ENCODE assay signal across 8 mouse cellular contexts in genomic region chr16:20185368-20185767, GRCm38 (mm10). TPM values are rescaled to one million over a fixed set of nuclear protein-coding genes. Genes with fewer than 3 reads are reported as not detected.
A peak's percentile ranks its signal among the peaks of the same experiment; 100 is the strongest.
DNase-seq lines count a peak whose midpoint lies in the region; ATAC-seq and TF ChIP-seq lines count a peak whose summit lies in the region.
"Had no signal": no experiment of that assay in that cellular context is flagged by ENCODE, and none has a peak within 500 bp of the region (broad histone marks: within the 10 kb centered on the region; RNA-seq: fewer than 3 reads in every experiment).

No protein-coding gene starts in this region.

- in situ Hi-C loops in ES-E14 (cut with MboI; ENCODE audit: low sequenced_read_pairs in 2 of 2, unreplicated experiment in 2 of 2): no loop called here

- H3K27me3 ChIP-seq in kidney, embryonic 16.5 days (ENCODE audit: insufficient read depth, low read length): no peaks in the 10 kb centered on the region
- H3K27me3 ChIP-seq: limb, embryonic 15.5 days had no signal

- no peak overlapping the region for H3K4me2 ChIP-seq in kidney, embryonic 16.5 days (replicated peaks; ENCODE audit: low read depth, low read length)
- H3K4me2 ChIP-seq: limb, embryonic 15.5 days had no signal

- no peak overlapping the region for H3K27ac ChIP-seq in kidney, embryonic 16.5 days (ENCODE audit: low read length)
- no peak overlapping the region for H3K27ac ChIP-seq in ES-E14 (ENCODE audit: insufficient read depth, low read depth, low read length, poor library complexity, severe bottlenecking)
- H3K27ac ChIP-seq: limb, embryonic 15.5 days had no signal

- intact Hi-C loops in left cerebral cortex, postnatal 10 days (cut with DNase I): loop anchor here (10.0 kb wide), 1 partner anchor 461 kb away; no protein-coding TSS in a partner anchor

- no peak for ATAC-seq in kidney, embryonic 16.5 days (ENCODE audit: low FRiP score, low TSS enrichment)

- DNase-seq in kidney, postnatal 14 days: peak; percentile 18
- DNase-seq in CD4-positive helper T cell, adult 2 months (ENCODE audit: low read depth, low spot score): peak; percentile 39
- DNase-seq in ES-E14 (ENCODE audit: low read depth, low spot score): peak; percentile 28
- peak; percentile 65 for DNase-seq in induced T-regulatory cell, adult 2 months (ENCODE audit: low read depth)
- DNase-seq in testis, postnatal 10 days (ENCODE audit: low spot score): no peak
- DNase-seq in left cerebral cortex, postnatal 10 days (ENCODE audit: extremely low spot score in 1 of 2, low spot score in 2 of 2): no peak

- 62% methylated on average over 2 of the region's 2 CpGs for WGBS in kidney, embryonic 16.5 days

- H3K9me3 ChIP-seq in kidney, embryonic 16.5 days (ENCODE audit: low read length): no peaks in the 10 kb centered on the region
- no peaks in the 10 kb centered on the region for H3K9me3 ChIP-seq in ES-E14 (ENCODE audit: control insufficient read depth, insufficient read depth, low read depth, low read length)
- H3K9me3 ChIP-seq: limb, embryonic 15.5 days had no signal

- H3K4me3 ChIP-seq in kidney, embryonic 16.5 days (ENCODE audit: low read length): no peak overlapping the region
- H3K4me3 ChIP-seq in ES-E14 (ENCODE audit: insufficient read depth in 1 of 2, low read depth in 1 of 2, low read length in 2 of 2, poor library complexity in 1 of 2, severe bottlenecking in 1 of 2): no peak overlapping the region
- H3K4me3 ChIP-seq: limb, embryonic 15.5 days had no signal

- peaks cover 50% of the 10 kb centered on the region for H3K36me3 ChIP-seq in kidney, embryonic 16.5 days (ENCODE audit: insufficient read depth, low read length)
- H3K36me3 ChIP-seq in ES-E14 (ENCODE audit: control insufficient read depth, insufficient read depth, low read length, poor library complexity, severe bottlenecking): peaks cover 21% of the 10 kb centered on the region

- H3K4me1 ChIP-seq in kidney, embryonic 16.5 days (ENCODE audit: insufficient read depth, low read length): no peaks in the 10 kb centered on the region
- H3K4me1 ChIP-seq in ES-E14 (ENCODE audit: control insufficient read depth in 2 of 2, insufficient read depth in 2 of 2, low read length in 2 of 2, poor library complexity in 1 of 2): no peaks in the 10 kb centered on the region; a peak in 1 of 4 replicates
- H3K4me1 ChIP-seq: limb, embryonic 15.5 days had no signal

- H3K9ac ChIP-seq in kidney, embryonic 16.5 days (replicated peaks; ENCODE audit: low read length): no peak overlapping the region
- H3K9ac ChIP-seq in ES-E14 (ENCODE audit: insufficient read depth, low read depth, low read length, poor library complexity, severe bottlenecking): no peak overlapping the region
- H3K9ac ChIP-seq: limb, embryonic 15.5 days had no signal

TF ChIP-seq in ES-E14, 5 proteins besides CTCF, POLR2A, EP300 and RAD21:
- TF ChIP-seq ZNF384 (IDR thresholded peaks at IDR 0.05; ENCODE audit: low read depth, low read length) (no peak), MAFK (IDR thresholded peaks at IDR 0.05; ENCODE audit: insufficient read depth, low read depth, low read length) (no peak)

RNA-seq across cellular contexts. Expression of gene Yeats2, which starts 44.5 kb away (rescaled TPM):
- polyA plus RNA-seq in kidney, embryonic 16.5 days (2015; fragmentation: Nextera tagmentation; extraction: Ambion mirVana): 31.5 and 38.7 TPM in 2 replicates
- 52.1 and 63.7 TPM in 2 replicates for total RNA-seq in ES-E14 (2012; rRNA removed)
- total RNA-seq in left cerebral cortex, postnatal 10 days (2021): 10 to 100 TPM; 44.2 to 47.2 TPM

RNA-seq across cellular contexts. Expression of gene Map6d1, which starts 55.8 kb away (rescaled TPM):
- polyA plus RNA-seq in kidney, embryonic 16.5 days (2015; fragmentation: Nextera tagmentation; extraction: Ambion mirVana): 0.29 and 0.77 TPM in 2 replicates
- 0.58 and 0.62 TPM in 2 replicates for total RNA-seq in ES-E14 (2012; rRNA removed)
- 10 to 100 TPM; 27.3 to 29.2 TPM for total RNA-seq in left cerebral cortex, postnatal 10 days (2021)

Comparison
In these comparisons a context has a peak if more than half of its experiments do, and no peak if none do; other contexts are left out.
1. DNase-seq: peak in kidney, postnatal 14 days (single experiment), CD4-positive helper T cell, adult 2 months (single experiment), ES-E14 (single experiment) and induced T-regulatory cell, adult 2 months (single experiment); none in testis, postnatal 10 days (single experiment) and left cerebral cortex, postnatal 10 days (0 of 2).
2. RNA of gene Map6d1, which starts 55.8 kb away (total RNA-seq): 27.3 to 29.2 TPM in left cerebral cortex, postnatal 10 days; 0.58 to 0.62 TPM in ES-E14; every median in the first group is over 10 times any median in the second.